Mouse (Mus musculus) embryo, embryonic 9.5 days (tissue): ENCODE results near the gene Usp15.
"Not testable (repeated sequence)": the region's sequence is repeated elsewhere in the genome, so short reads cannot be mapped to it uniquely, and the experiment has no call there.

Source experiments
- DNase-seq: peaks from one replicate; pipeline ENCODE4 v3.0.0-alpha.2; 2017; ENCODE audit errors: extremely low spot score

Gene Usp15

DNA sequence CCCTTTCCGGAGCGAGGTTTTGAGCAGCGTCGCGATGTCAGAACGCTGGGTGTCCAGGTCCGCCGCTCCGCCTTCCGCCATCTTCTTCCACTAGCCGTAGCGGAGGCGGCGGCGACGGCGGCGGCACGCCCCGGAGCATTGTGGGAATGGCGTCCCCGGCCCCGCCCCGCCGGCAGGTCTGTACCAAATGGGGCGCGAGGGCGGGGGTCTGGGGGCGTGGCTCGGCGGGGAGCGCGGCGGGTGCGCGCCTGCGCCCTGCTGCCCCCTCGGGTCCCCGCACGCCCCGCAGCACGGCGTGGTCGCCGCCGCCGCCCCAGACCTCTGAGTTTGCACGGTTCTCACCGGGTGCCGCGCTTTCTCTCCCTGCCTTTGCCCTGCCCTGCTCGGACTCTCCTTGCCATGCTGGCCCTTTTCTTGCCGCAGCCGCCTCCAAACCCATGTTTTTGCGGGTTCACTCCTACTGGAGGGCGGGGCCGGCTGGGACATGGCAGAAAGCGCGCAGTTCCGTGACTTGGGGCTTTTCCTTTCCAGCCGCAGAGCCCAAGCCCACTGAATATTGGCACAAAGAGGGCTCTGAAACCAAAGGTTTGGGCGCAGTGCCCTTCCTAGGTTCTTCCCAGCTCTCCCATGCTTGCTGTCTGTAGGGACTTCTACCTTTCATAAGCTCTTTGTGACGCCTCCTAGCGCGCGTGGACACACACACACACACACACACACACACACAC is at the start of gene Usp15:
TSS of gene Usp15 (minus strand) at position 161 of the 725 bp plus-strand sequence.
- peak; percentile 93 for DNase-seq

- DNase-seq: no peak
Observed at GRCm38 (mm10) chr10:123229420-123229819, 32.6 kb upstream of the Usp15 start.

DNA sequence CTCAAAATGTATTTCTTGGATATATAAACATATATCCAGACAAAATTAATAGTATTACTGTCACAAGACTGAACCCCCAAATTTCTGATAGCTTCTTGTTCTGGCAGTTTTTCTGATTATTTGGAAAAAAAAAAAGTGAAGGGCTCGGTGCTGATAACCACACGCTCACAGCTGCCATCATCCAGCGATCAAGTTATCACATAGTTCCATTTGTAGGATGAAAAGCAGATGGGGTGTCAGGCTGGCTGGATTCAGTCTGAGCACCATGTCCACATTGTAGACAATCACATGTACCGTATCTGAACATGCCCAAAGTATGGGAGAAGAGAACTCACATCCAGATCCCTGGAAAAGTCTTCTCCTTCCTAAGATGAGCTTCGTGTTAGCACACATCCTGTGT is 26.0 kb upstream of the Usp15 start:
- no peak for DNase-seq

- no peak for DNase-seq
Observed at GRCm38 (mm10) chr10:123209517-123209916, 12.7 kb upstream of the Usp15 start.

- no peak for DNase-seq
Observed at GRCm38 (mm10) chr10:123208336-123208735, 11.5 kb upstream of the Usp15 start.

DNA sequence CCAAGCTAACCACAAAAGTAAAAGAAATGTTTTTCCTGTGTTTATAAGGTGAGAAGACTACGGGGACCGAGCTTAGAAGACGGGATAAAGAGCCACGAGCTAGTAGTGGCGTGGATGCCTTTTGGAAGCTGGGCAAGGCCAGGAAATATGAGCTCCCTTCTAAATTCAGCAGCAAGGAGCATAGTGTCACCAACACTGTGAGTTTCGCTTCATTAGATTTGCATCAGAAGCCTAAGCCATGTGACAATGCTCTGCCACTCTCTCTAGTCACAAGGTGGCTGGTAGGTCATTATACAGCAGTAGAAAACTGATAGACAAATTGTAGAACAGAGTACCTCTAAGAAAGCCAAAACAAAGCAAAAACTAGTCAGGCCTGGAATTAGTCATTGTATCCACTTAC is 9.3 kb upstream of the Usp15 start:
- no peak for DNase-seq

DNA sequence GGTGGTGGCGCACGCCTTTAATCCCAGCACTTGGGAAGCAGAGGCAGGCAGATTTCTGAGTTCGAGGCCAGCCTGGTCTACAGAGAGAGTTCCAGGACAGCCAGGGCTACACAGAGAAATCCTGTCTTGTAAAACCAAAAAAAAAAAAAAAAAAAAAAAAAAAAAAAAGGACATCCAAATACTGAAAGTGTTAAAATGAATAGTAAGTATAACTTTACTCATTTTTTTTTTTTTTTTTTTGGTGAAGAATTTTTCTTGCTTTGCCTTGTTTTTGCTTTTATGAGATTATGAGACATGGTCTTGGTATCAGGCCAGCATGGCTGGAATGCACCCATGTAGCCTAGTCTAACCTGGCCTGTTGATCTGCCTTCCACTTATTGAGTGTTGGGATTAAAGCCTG is 8.6 kb upstream of the Usp15 start:
- not testable (repeated sequence) for DNase-seq

GRCm38 (mm10) chr10:123201981-123202758 is 5.4 kb upstream of the Usp15 start:
- DNase-seq: no peak

DNA sequence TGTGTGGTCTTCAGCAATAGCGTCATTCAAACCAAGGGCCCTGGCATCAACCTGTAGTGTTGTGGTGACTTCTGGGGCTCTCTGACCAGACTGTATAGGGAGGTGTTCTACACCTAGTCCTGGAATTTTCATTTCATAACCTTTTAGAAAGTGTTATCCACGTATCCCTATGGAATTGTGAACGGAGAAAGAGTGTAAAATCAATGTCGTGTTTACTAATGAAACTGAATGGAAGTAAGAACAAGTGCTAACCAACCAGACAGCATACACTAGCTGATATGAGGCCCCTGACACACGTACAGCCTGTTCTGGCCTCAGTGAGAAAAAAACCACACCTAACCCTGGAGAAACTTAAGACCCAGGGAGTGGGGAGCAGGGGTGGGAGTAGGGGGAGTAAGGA is 4.6 kb upstream of the Usp15 start:
- DNase-seq: no peak

- no peak for DNase-seq
Observed at GRCm38 (mm10) chr10:123200996-123201395, 4.2 kb upstream of the Usp15 start.

- DNase-seq: no peak
Observed at GRCm38 (mm10) chr10:123200320-123200659, 3.5 kb upstream of the Usp15 start.

DNA sequence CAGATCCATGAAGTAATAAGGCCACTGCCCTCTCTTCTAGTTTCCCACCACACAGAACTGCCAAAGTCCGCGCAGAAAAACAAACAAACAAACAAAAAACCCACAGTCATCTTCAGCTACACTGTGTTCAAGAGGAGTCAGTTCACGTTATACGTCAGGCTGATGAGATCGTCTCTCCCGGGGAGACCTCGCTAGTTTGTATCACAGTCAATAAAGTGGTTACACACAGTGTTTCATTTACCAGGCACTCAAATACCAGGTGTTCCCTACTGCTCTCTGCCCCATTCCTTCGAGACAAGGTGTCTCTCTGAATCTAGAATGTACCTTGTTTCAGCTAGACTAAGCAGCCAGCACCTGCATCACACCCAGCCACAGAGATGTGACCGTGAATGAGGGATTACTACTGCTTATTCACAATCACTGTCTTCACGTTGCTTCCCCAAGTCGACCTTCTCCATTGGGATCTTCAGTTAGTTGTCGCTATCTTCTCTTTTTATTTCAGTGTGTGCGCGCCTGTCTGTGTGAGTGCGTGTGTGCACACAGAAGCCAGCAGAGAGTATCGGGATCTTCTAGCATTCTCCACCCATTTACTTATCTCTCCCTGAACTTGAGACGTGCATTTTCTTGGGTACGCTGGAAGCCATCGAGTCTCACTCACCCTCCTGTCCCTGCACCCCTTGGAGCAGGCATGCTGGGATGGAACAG is 3.0 kb upstream of the Usp15 start:
- DNase-seq: no peak

- DNase-seq: no peak
Observed at GRCm38 (mm10) chr10:123199119-123199518, 2.3 kb upstream of the Usp15 start.

- no peak for DNase-seq
Observed at GRCm38 (mm10) chr10:123198183-123198582, 1.4 kb upstream of the Usp15 start.

- peak; percentile 36 for DNase-seq
Observed at GRCm38 (mm10) chr10:123195961-123196834, 597 bp downstream of the Usp15 start.

DNA sequence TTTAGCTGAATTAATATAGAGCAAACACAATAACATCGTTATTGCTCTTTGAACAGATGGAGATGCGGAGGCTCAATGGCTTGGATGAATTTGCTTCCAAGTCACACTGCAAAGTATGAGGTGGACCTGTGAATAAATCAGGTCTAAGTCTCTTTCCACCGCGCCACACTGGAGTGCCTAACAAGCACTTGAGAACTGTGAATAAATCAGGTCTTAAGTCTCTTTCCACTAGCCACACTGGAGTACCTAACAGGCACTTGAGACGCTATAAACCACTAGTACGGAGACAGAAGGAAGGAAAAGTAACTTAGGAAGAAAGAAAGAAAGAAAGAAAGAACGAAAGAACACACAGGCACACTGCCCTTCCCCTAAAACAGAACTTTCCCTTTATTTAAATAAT is 1.3 kb downstream of the Usp15 start:
- DNase-seq: no peak

- DNase-seq: no peak
Observed at GRCm38 (mm10) chr10:123191038-123191437, 5.8 kb downstream of the Usp15 start.

DNA sequence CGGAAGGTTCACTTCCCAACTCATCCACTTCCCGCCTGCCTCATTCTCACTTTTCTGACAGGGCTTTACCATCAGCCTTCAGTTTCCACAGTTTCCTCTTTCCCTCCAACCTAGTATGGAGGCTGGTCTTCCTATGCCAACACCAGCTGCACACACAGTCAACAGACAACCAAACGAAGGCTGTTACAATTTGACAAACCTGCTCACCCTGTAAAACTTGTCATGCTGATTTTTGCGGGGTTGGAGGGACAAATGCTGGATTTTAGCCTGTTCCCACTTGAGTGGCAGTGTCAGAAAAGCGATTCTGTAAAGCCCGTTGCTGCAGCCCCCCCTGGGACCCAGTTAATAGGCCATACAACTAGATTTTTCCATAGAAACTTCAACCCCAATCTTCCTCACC is 9.5 kb downstream of the Usp15 start:
- no peak for DNase-seq

DNA sequence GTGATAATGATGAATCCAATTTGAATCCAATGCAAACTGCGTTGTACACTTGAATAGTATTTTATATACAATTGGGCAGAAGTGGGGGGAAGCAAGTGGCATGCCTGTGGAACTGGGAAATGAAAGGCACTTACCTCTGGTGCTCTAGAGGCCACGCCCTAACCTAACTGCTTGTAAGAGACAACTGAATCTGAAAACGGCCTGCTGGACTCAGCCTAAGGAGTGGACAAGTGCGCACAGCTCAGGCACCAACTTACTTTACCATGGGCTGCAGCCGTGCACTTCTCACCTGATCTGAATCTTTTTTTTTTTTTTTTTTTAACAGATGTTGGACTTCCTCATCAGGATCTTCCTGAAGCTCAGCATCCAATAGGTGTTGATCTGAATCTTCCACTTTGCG is 10.9 kb downstream of the Usp15 start:
- DNase-seq: no peak

DNA sequence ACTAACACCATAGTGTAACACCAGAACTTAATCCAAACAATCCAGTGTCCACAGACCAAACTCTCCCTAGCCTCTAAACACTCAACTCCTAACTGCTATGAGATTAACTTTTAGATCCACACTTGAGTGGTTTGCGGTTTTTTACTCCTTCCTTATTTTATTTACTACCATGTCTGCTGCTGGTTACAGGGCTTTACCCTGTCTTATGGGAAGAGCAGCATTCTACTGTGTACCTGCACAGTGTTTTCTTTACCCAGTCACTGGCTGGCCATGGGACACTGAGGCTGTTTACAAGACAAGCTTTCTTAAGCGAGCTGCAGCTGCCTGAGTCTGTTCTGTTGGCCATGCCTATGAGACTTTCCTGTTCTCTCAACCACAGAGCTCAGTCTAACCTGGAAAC is 13.1 kb downstream of the Usp15 start:
- no peak for DNase-seq

- DNase-seq: no peak
Observed at GRCm38 (mm10) chr10:123183243-123183642, 13.6 kb downstream of the Usp15 start.

- no peak for DNase-seq
Observed at GRCm38 (mm10) chr10:123182391-123182790, 14.4 kb downstream of the Usp15 start.
